Mouse (Mus musculus) macrophage (primary cell): ENCODE data around the gene Lrmda. TPM values are rescaled to one million over a fixed set of nuclear protein-coding genes. Genes with fewer than 3 reads are reported as not detected.

ENCODE experiments used
- H3K27ac ChIP-seq: fragments of 350-480 bp; formaldehyde crosslinking; 2 replicates; pipeline ENCODE4 v1.9.0; 2021
- H3K36me3 ChIP-seq: fragments of 350-480 bp; formaldehyde crosslinking; 2 replicates; pipeline ENCODE4 v1.9.0; 2021; ENCODE audit errors: inconsistent target
- H3K4me3 ChIP-seq: fragments of 350-480 bp; formaldehyde crosslinking; 2 replicates; pipeline ENCODE4 v1.9.0; 2021; ENCODE audit errors: inconsistent target
- H3K79me2 ChIP-seq: fragments of 350-480 bp; formaldehyde crosslinking; 2 replicates; pipeline ENCODE4 v1.9.0; 2021; ENCODE audit errors: inconsistent target
- WGBS: methylation state at CpG from one replicate; pipeline ENCODE4 v1.1.7; 2026; ENCODE audit warnings: inconsistent platforms; ENCODE audit not compliant: missing documents; 5-methylcytosine and 5-hydroxymethylcytosine counted together
- polyA plus RNA-seq: library from polyadenylated mRNA; stranded (reverse); fragments of 250-400 nt; gene quantifications from 3 replicates; pipeline ENCODE4 v1.2.4, GENCODE M21; 2018; ENCODE audit warnings: inconsistent platforms

Lrmda gene
- polyA plus RNA-seq, 1 experiment from 2014 or later, result 18.1 TPM

GRCm38 (mm10) chr14:22621941-22622340 is 602.4 kb downstream of the Lrmda start:
- H3K79me2 ChIP-seq, result no peaks in the 10 kb centered on the region
- H3K36me3 ChIP-seq, result no peaks in the 10 kb centered on the region
- H3K4me3 ChIP-seq, result no peak overlapping the region
- WGBS, result 96% methylated on average over 3 of the region's 3 CpGs
- no peak overlapping the region for H3K27ac ChIP-seq

DNA sequence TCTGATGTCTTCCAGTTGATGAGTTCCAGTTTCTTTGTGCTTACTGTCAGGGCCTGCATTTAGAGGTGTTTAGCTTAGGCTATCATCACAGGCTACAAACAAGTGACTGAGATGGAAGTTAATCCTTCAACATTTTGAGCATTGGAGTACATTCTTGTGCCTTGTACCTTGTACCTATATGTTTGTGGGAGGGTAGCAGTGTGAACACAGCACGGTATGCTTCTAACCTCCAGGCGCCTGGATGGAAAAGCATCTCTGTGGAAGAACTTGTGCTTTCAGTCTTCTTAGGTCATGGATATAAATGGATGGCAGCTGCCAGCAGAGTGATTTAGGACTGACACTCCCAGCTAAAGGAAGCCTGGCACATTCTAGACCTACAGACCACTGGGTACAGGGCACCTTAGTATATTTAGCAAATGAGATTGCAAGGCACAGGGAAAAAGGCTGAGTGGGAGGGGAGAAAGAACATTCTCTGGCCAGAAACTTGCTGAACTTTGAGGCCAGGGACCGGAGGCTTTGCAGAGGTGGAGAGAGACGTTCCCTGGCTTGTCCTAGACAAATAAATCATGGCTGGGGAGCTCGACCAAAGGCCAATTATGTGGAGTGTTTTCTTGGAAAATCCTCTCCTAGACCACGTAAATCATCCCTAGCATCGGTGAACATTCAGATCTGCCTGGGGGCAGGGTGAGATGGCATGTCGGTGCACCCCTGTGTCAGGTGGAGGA is 607.8 kb downstream of the Lrmda start:
- Histone ChIP-seq H3K36me3 (no peaks in the 10 kb centered on the region), H3K4me3 (no peak overlapping the region), H3K27ac (no peak overlapping the region), H3K79me2 (no peaks in the 10 kb centered on the region)
- WGBS, result 92% methylated on average over 8 of the region's 8 CpGs

DNA sequence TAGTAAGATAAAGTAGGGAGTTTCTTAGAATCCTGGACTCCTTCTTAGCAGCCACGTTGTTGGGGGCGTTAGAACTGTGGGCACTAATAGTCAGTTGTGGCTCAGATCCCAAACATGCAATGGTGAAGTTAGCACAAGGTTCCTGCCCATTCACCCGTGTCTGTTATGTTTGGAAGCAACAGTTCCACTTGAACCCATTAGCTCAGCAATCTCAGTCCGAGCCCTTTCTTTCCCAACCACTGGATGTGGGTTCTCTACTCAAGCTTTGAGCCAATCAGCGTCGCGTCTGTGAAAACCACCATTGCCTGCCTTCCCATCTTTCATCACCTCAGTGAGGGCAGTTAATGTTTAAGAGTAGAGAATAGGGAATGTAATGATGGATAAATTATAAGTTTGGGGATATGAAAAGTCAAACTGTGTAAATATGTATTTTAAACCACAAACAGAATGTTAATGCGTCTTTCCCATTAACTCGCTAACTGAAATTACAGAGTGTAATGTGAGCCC is 610.9 kb downstream of the Lrmda start:
- Histone ChIP-seq H3K79me2 (no peaks in the 10 kb centered on the region), H3K36me3 (no peaks in the 10 kb centered on the region), H3K27ac (no peak overlapping the region), H3K4me3 (no peak overlapping the region)
- 100% methylated on average over 9 of the region's 9 CpGs for WGBS

- WGBS, result 88% methylated on average over 1 of the region's 1 CpGs
- no peak overlapping the region for H3K4me3 ChIP-seq
- no peak overlapping the region for H3K27ac ChIP-seq
- no peaks in the 10 kb centered on the region for H3K79me2 ChIP-seq
- no peaks in the 10 kb centered on the region for H3K36me3 ChIP-seq
Measured at GRCm38 (mm10) chr14:22633612-22634011, 614.1 kb downstream of the Lrmda start.

GRCm38 (mm10) chr14:22643494-22643893 is 624.0 kb downstream of the Lrmda start:
- no peak overlapping the region for H3K27ac ChIP-seq
- H3K4me3 ChIP-seq, result no peak overlapping the region
- 61% methylated on average over 4 of the region's 4 CpGs for WGBS

DNA sequence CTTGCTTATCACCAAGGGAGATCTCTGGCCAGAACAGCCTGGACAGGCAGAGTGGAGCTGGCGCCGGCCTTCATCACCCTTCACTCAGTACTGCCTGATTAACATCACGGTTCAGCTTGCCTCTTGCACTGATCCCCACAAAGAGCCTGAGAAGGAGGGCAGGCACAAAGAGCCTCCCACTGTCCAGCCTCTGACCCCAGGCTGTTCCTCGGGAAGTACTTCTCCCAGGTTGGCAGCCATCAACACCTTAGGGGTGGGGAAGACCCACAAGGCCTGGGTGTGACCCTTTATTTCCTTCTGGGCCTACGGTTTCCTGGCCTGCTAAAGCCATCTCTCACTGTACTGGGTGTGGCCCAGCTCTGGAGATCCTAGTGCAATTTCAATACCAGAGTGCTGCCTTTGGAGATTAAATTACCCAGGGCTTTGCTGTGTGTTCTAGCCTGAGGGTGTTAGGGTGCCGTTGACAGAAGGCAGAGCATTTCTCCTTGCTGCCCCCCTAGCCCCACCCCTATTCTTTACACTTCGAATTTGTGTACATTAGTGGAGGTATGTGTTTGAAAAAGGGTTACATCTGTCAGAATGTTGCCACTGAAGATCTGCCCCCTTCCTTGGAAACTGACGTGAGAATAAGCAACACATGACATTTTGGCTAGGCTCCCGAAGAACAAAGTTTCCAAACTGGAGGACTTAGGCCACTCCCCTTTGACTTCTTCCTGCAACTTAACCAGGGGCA is 628.5 kb downstream of the Lrmda start:
- no peaks in the 10 kb centered on the region for H3K79me2 ChIP-seq
- no peak overlapping the region for H3K4me3 ChIP-seq
- H3K27ac ChIP-seq, result no peak overlapping the region
- no peaks in the 10 kb centered on the region for H3K36me3 ChIP-seq
- WGBS, result 81% methylated on average over 8 of the region's 9 CpGs

More at GRCm38 (mm10) chr14:22643494-22643893, 624.0 kb downstream of the Lrmda start:
- Histone ChIP-seq H3K79me2 (no peaks in the 10 kb centered on the region), H3K36me3 (no peaks in the 10 kb centered on the region)

GRCm38 (mm10) chr14:22649411-22649911 is 629.9 kb downstream of the Lrmda start:
- Histone ChIP-seq H3K79me2 (no peaks in the 10 kb centered on the region), H3K36me3 (no peaks in the 10 kb centered on the region), H3K27ac (no peak overlapping the region), H3K4me3 (no peak overlapping the region)
- 28% methylated on average over 5 of the region's 5 CpGs for WGBS

- Histone ChIP-seq H3K79me2 (no peaks in the 10 kb centered on the region), H3K4me3 (no peak overlapping the region), H3K27ac (no peak overlapping the region), H3K36me3 (no peaks in the 10 kb centered on the region)
- 87% methylated on average over 17 of the region's 17 CpGs for WGBS
Measured at GRCm38 (mm10) chr14:22649985-22650984, 630.8 kb downstream of the Lrmda start.

GRCm38 (mm10) chr14:22651131-22651952 is 631.8 kb downstream of the Lrmda start:
- H3K4me3 ChIP-seq, result no peak overlapping the region
- H3K79me2 ChIP-seq, result no peaks in the 10 kb centered on the region
- no peaks in the 10 kb centered on the region for H3K36me3 ChIP-seq
- H3K27ac ChIP-seq, result no peak overlapping the region
- 81% methylated on average over 14 of the region's 14 CpGs for WGBS

DNA sequence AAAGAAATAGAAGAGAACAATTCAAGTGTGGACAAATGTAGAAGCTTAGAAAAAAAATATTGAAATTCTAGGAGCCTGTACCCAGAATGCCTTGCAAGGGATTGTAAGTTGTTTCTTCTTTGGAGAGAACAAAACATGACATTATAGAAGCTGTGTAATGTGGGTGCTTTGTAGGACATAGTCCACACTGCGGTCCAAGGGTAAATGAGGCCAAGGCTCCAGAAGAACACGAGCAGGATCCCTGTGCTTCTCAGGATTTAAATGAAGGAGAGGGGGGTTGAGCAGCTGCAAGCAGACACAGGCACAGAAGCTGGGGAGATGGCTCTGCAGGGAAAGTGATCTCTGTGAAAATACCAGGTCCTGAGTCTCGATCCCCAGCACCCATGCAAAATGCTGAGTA is 643.0 kb downstream of the Lrmda start:
- H3K4me3 ChIP-seq, result no peak overlapping the region
- 100% methylated on average over 3 of the region's 3 CpGs for WGBS
- H3K79me2 ChIP-seq, result no peaks in the 10 kb centered on the region
- no peaks in the 10 kb centered on the region for H3K36me3 ChIP-seq
- H3K27ac ChIP-seq, result no peak overlapping the region

GRCm38 (mm10) chr14:22666437-22666836 is 646.9 kb downstream of the Lrmda start:
- Histone ChIP-seq H3K36me3 (no peaks in the 10 kb centered on the region), H3K4me3 (no peak overlapping the region), H3K79me2 (no peaks in the 10 kb centered on the region), H3K27ac (no peak overlapping the region)
- WGBS, result 90% methylated on average over 3 of the region's 3 CpGs

DNA sequence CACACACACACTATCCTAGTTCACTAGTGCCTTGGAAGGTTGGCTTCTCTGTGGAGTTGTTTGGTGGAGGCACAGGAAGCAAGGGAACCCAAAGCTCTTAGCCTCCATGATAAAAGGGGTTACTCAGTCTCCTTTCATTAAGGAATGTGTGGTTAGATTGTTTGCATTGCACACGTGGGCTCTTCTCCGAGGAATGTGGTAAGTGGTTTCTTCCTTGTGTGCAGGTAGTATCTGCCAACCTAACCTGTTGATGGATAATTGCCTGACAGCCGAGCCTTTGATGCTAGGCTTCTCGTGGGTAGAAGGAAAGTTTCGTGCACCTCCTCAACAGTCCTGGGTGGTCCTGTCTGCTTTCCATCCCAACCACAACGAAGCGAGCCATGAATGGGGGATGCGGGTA is 648.8 kb downstream of the Lrmda start:
- WGBS, result 94% methylated on average over 8 of the region's 8 CpGs
- H3K4me3 ChIP-seq, result no peak overlapping the region
- H3K27ac ChIP-seq, result no peak overlapping the region
- no peaks in the 10 kb centered on the region for H3K36me3 ChIP-seq
- no peaks in the 10 kb centered on the region for H3K79me2 ChIP-seq

- no peak overlapping the region for H3K27ac ChIP-seq
- H3K4me3 ChIP-seq, result no peak overlapping the region
- no peaks in the 10 kb centered on the region for H3K36me3 ChIP-seq
- H3K79me2 ChIP-seq, result no peaks in the 10 kb centered on the region
- 97% methylated on average over 6 of the region's 6 CpGs for WGBS
Measured at GRCm38 (mm10) chr14:22668711-22669110, 649.2 kb downstream of the Lrmda start.
